Mouse (Mus musculus): ENCODE measurements around the gene Esyt1.
"Not testable (repeated sequence)": the region's sequence is repeated elsewhere in the genome, so short reads cannot be mapped to it uniquely, and the experiment has no call there.

Gene Esyt1

GRCm38 (mm10) chr10:128525671-128526308 lies at the start of gene Esyt1:
Gene Esyt1, minus strand, starts transcription at chr10:128525871.
- peak; percentile 89 to 95 for DNase-seq

GRCm38 (mm10) chr10:128575063-128575462 lies 49.4 kb upstream of the Esyt1 start:
- DNase-seq = no peak

GRCm38 (mm10) chr10:128565788-128566531 lies 40.3 kb upstream of the Esyt1 start, which contains the start of gene Pa2g4:
Gene Pa2g4, minus strand, starts transcription at chr10:128565987.
- peak; percentile 98 to 99 for DNase-seq

- DNase-seq = peak; percentile 54 to 66
Measured at GRCm38 (mm10) chr10:128565206-128565787, 39.6 kb upstream of the Esyt1 start.

- DNase-seq = no peak
Measured at GRCm38 (mm10) chr10:128563544-128563943, 37.9 kb upstream of the Esyt1 start.

GRCm38 (mm10) chr10:128556963-128557362 lies 31.3 kb upstream of the Esyt1 start:
- DNase-seq = no peak

- DNase-seq = no peak
Measured at GRCm38 (mm10) chr10:128556286-128556685, 30.6 kb upstream of the Esyt1 start.

GRCm38 (mm10) chr10:128555567-128555966 lies 29.9 kb upstream of the Esyt1 start:
- not testable (repeated sequence) for DNase-seq

- DNase-seq = not testable (repeated sequence)
Measured at GRCm38 (mm10) chr10:128550144-128550823, 24.6 kb upstream of the Esyt1 start.

- not testable (repeated sequence) for DNase-seq
Measured at GRCm38 (mm10) chr10:128549682-128550057, 24.0 kb upstream of the Esyt1 start.

- peak; percentile 92 to 95 for DNase-seq
Measured at GRCm38 (mm10) chr10:128548947-128549681, 23.4 kb upstream of the Esyt1 start, which contains the start of gene Rpl41. Gene Rpl41, minus strand, starts transcription at chr10:128549305.

GRCm38 (mm10) chr10:128548051-128548791 lies 22.6 kb upstream of the Esyt1 start:
- DNase-seq = not testable (repeated sequence)

GRCm38 (mm10) chr10:128547361-128548032 lies 21.8 kb upstream of the Esyt1 start, which contains the start of gene Zc3h10:
Gene Zc3h10, minus strand, starts transcription at chr10:128547774.
- peak; percentile 92 to 95 for DNase-seq

GRCm38 (mm10) chr10:128546787-128547186 lies 21.1 kb upstream of the Esyt1 start:
- no peak for DNase-seq

- no peak for DNase-seq
Measured at GRCm38 (mm10) chr10:128546361-128546760, 20.7 kb upstream of the Esyt1 start.

GRCm38 (mm10) chr10:128545570-128545898 lies 19.9 kb upstream of the Esyt1 start:
- DNase-seq = no peak

GRCm38 (mm10) chr10:128544674-128545569 lies 19.3 kb upstream of the Esyt1 start:
- no peak for DNase-seq

- no peak for DNase-seq
Measured at GRCm38 (mm10) chr10:128544151-128544657, 18.5 kb upstream of the Esyt1 start.

- DNase-seq = no peak
Measured at GRCm38 (mm10) chr10:128543100-128543499, 17.4 kb upstream of the Esyt1 start.

Data from kidney, postnatal 4 days (tissue).